Mouse (Mus musculus): ENCODE results near the gene Duxbl3. TPM values are rescaled to one million over a fixed set of nuclear protein-coding genes. Genes with fewer than 3 reads are reported as not detected.
A peak's percentile ranks its signal among the peaks of the same experiment; 100 is the strongest.
"Not testable (repeated sequence)": the region's sequence is repeated elsewhere in the genome, so short reads cannot be mapped to it uniquely, and the experiment has no call there.

The Duxbl3 gene
- total RNA-seq (2014; fragmentation: Nextera tagmentation) = not detected in 2 replicates
- not detected in 2 replicates for total RNA-seq (2017)

- peak; percentile 33 for ATAC-seq (replicated peaks; ENCODE audit: poor library complexity, severe bottlenecking)
Measured at GRCm38 (mm10) chr14:26257756-26258617, at the start of gene Duxbl3. Duxbl3 (plus strand) TSS chr14:26257962.

GRCm38 (mm10) chr14:26216233-26217000 is 41.3 kb upstream of the Duxbl3 start:
- not testable (repeated sequence) for ATAC-seq (replicated peaks; ENCODE audit: poor library complexity, severe bottlenecking)

- ATAC-seq (replicated peaks; ENCODE audit: poor library complexity, severe bottlenecking) = not testable (repeated sequence)
Measured at GRCm38 (mm10) chr14:26237183-26237582, 20.6 kb upstream of the Duxbl3 start.

DNA sequence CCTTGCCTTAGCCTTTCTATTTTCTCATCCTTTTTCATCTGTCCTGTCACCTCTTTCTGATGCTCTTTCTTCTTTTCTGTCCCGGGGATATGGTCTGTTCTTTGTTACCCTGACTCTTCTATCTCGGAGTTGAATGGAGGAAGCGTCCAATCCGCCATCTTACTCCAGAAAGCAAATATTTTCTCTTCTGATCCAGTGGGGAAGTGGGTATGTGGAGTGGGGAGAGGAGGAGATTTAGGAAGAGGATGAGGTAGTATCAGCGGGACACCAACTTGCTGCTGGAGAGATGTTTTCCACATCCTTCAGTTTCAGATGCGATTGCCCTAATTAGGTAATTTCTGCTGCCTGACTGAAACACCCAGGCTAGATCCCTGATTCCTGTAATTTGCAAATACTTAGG is 967 bp downstream of the Duxbl3 start:
- not testable (repeated sequence) for ATAC-seq (replicated peaks; ENCODE audit: poor library complexity, severe bottlenecking)

GRCm38 (mm10) chr14:26286737-26287136 is 29.0 kb downstream of the Duxbl3 start:
- not testable (repeated sequence) for ATAC-seq (replicated peaks; ENCODE audit: poor library complexity, severe bottlenecking)

DNA sequence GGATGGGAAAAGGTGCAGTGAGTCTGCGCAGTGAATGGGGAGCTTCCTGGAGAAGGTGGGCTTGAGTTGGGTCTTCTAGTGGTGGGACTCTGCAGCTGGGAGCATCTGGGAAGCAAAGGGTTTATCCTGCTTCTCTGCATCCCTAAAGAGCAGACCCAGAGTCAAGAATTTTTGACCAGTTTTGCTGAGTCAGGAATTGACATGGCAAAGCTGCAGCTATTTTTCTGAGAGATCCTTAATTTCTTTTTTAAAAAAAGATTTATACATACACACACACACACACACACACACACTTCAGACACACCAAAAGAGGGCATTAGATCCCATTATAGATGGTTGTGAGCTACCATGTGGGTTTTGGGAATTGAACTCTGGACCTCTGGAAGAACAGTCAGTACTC is 36.1 kb downstream of the Duxbl3 start:
- no peak for ATAC-seq (replicated peaks; ENCODE audit: poor library complexity, severe bottlenecking)

- ATAC-seq (replicated peaks; ENCODE audit: poor library complexity, severe bottlenecking) = no peak
Measured at GRCm38 (mm10) chr14:26297055-26297454, 39.3 kb downstream of the Duxbl3 start.

- ATAC-seq (replicated peaks; ENCODE audit: poor library complexity, severe bottlenecking) = no peak
Measured at GRCm38 (mm10) chr14:26297484-26297883, 39.7 kb downstream of the Duxbl3 start.

DNA sequence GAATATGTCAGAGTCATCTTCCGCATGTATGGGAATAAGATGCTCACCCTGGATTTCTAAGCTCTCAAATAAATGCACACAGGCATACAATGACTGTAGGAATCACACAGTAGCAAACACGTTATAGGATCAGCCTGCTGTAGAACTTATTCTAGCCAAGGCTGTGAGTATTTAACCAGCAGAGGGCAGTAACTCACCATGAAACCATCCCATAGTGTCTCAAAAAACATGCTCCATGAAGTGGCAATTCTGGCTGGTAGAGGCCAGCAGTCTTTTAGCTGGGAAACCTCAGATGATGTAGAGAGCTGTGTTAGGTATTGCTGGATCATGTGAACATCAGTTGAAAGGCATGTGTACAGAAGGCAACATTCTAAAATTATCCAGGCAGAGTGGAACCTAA is 45.3 kb downstream of the Duxbl3 start:
- ATAC-seq (replicated peaks; ENCODE audit: poor library complexity, severe bottlenecking) = peak; percentile 63

GRCm38 (mm10) chr14:26306032-26306431 is 48.3 kb downstream of the Duxbl3 start:
- ATAC-seq (replicated peaks; ENCODE audit: poor library complexity, severe bottlenecking) = peak; percentile 57

GRCm38 (mm10) chr14:26308813-26309212 is 51.1 kb downstream of the Duxbl3 start:
- no peak for ATAC-seq (replicated peaks; ENCODE audit: poor library complexity, severe bottlenecking)

- ATAC-seq (replicated peaks; ENCODE audit: poor library complexity, severe bottlenecking) = peak; percentile 59
Measured at GRCm38 (mm10) chr14:26309511-26309910, 51.7 kb downstream of the Duxbl3 start.

GRCm38 (mm10) chr14:26316246-26316730 is 58.5 kb downstream of the Duxbl3 start:
- no peak for ATAC-seq (replicated peaks; ENCODE audit: poor library complexity, severe bottlenecking)

Other genes with a start within 250 kb of the Duxbl3 start
- gene Gm9780, start 215.3 kb upstream of the Duxbl3 start, total RNA-seq (2014; fragmentation: Nextera tagmentation) = not detected in 2 replicates
- not detected in 2 replicates for gene Gm9780, start 215.3 kb upstream of the Duxbl3 start, total RNA-seq (2017)
- 20.9 and 37.8 TPM in 2 replicates for gene Tmem254c, start 190.6 kb upstream of the Duxbl3 start, total RNA-seq (2014; fragmentation: Nextera tagmentation)
- 28.1 and 32.1 TPM in 2 replicates for gene Tmem254c, start 190.6 kb upstream of the Duxbl3 start, total RNA-seq (2017)
- not detected in 2 replicates for gene Cphx2, start 176.4 kb upstream of the Duxbl3 start, total RNA-seq (2014; fragmentation: Nextera tagmentation)
- gene Cphx2, start 176.4 kb upstream of the Duxbl3 start, total RNA-seq (2017) = not detected in 2 replicates
- gene Cphx3, start 175.7 kb upstream of the Duxbl3 start, total RNA-seq (2014; fragmentation: Nextera tagmentation) = not detected in 2 replicates
- gene Cphx3, start 175.7 kb upstream of the Duxbl3 start, total RNA-seq (2017) = not detected in 2 replicates
- not detected in 2 replicates for gene Duxbl2, start 139.6 kb upstream of the Duxbl3 start, total RNA-seq (2014; fragmentation: Nextera tagmentation)
- not detected in 2 replicates for gene Duxbl2, start 139.6 kb upstream of the Duxbl3 start, total RNA-seq (2017)
- not detected in 2 replicates for gene Plac9b, start 75.5 kb upstream of the Duxbl3 start, total RNA-seq (2014; fragmentation: Nextera tagmentation)
- gene Plac9b, start 75.5 kb upstream of the Duxbl3 start, total RNA-seq (2017) = not detected in 2 replicates
- gene Tmem254b, start 50.9 kb upstream of the Duxbl3 start, total RNA-seq (2014; fragmentation: Nextera tagmentation) = 19.6 and 36.4 TPM in 2 replicates
- 10.7 and 11.6 TPM in 2 replicates for gene Tmem254b, start 50.9 kb upstream of the Duxbl3 start, total RNA-seq (2017)